Mouse (Mus musculus) erythroid progenitor cell, adult 5-6 weeks (primary cell): ENCODE measurements around the gene Arhgap35. TPM values are rescaled to one million over a fixed set of nuclear protein-coding genes. Genes with fewer than 3 reads are reported as not detected.
"Not testable (repeated sequence)": the region's sequence is repeated elsewhere in the genome, so short reads cannot be mapped to it uniquely, and the experiment has no call there.

ENCODE experiments used
- ATAC-seq: replicated peaks from 2 replicates; pipeline ENCODE4 v1.8.0; 2016; ENCODE audit warnings: moderate number of reproducible peaks, mild to moderate bottlenecking, moderate TSS enrichment, inconsistent platforms; ENCODE audit not compliant: poor library complexity, low FRiP score, severe bottlenecking
- total RNA-seq, 2 experiments: library from RNA; stranded (forward) in 1 of 2; stranded (reverse) in 1 of 2; fragments of 150-400 nt in 1 of 2; fragments of 186-747, 209-891 nt in 1 of 2; gene quantifications; 2 replicates each; pipeline versions ENCODE4 v1.2.3 to v1.2.4; 2015 to 2017; ENCODE audit warnings: low replicate concordance in 2 of 2

The Arhgap35 gene
- total RNA-seq, 2 experiments from 2014 or later: 2.3 to 2.9 TPM

- no peak for ATAC-seq
Measured at GRCm38 (mm10) chr7:16608046-16608445, 6.7 kb downstream of the Arhgap35 start.

DNA sequence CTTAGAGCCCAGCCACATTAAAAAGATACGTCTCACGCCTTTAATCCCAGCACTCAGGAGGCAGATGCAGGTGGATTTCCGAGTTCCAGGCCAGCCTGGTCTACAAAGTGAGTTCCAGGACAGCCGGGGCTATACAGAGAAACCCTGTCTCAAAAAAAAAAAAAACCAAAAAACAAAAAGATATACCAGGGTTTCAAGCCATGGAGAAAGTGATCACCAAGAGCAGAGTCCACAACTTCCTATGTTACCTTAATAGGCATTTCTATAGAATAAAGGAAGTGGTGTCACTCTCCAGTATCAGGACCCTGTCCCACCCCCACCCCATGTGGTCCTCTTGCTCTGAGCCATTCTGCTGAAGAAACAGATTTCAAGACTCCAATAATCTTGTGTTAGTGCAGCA is 8.0 kb downstream of the Arhgap35 start:
- not testable (repeated sequence) for ATAC-seq

- no peak for ATAC-seq
Measured at GRCm38 (mm10) chr7:16604141-16604540, 10.7 kb downstream of the Arhgap35 start.

- 0 out of 2 replicates have a peak, but pooled peaks have one; percentile 39 for ATAC-seq
Measured at GRCm38 (mm10) chr7:16601683-16602102, 13.1 kb downstream of the Arhgap35 start.

DNA sequence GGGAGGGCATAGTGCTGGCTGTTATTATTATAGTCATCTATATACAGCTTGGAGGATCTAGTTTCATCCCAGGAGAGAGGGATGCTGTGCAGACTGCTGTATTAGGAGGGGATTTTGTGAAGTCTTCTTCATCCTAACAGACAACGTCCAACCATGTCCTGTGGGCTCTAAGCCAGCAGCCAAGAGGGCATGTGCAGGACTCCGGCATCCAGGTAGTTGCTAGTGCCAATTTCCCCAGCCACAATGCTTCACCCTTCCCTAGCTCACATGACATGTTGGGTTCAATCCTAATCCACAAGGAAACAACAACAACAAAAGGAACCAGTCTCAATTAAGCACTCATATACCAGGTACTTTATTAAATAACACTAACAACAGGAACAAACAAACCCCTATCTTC is 15.8 kb downstream of the Arhgap35 start:
- ATAC-seq: no peak

DNA sequence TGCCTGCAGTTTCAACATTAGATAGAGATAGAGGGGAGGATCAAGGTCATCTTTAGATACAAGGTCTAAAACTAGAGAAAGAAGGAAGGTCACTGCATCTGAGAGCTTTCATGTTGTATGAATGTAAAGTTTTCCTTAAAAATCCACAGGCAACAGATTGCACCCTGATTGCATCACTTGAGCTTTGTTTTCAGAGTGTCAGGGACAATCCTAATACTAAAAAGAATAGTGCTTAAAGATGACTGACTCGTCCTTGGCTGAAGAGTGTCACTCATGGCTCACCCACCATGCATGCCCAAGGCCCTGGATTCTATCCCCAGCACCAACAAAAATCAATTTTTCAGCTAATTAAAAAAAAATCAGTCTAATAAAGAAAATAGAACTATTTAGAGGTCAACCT is 23.5 kb downstream of the Arhgap35 start:
- no peak for ATAC-seq

DNA sequence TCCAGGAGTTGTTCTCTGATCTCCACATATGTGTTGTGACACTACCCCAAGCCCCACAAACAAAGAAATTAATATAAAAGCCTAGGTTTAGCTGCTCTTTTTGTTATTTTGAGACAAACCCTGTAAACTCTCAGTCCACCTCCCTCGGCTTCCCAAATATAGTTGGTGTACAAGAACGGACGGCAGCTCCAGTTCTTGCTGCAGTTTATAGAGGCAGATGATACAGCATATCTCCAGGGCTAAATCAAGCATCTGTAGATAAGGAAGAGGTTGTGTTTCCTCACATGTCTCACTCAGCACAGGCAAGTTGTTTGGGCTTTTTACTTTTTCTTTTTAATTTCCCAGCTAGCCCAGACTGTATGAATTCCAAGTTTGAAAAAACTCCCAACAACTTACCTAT is 27.1 kb downstream of the Arhgap35 start:
- ATAC-seq: no peak

GRCm38 (mm10) chr7:16584384-16584783 is 30.4 kb downstream of the Arhgap35 start:
- ATAC-seq: no peak

DNA sequence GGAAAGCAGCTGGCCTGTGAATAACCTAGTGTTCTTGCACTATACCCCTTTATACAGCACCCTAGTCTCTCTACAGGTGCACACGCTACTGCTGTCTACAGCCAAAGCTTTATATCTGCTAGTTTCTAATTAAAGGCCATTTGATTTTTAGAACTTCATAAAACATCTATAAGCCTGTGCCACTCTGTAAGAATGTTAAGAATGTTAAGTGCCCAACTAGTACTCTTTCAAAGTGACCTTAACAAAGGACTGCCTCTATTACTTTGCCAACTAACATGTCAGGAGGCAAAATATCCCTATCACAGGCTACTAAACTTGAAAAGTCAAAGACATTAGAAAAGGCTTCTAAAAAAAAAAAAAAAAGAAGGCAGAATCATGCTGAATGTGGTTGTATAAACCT is 31.0 kb downstream of the Arhgap35 start:
- no peak for ATAC-seq

DNA sequence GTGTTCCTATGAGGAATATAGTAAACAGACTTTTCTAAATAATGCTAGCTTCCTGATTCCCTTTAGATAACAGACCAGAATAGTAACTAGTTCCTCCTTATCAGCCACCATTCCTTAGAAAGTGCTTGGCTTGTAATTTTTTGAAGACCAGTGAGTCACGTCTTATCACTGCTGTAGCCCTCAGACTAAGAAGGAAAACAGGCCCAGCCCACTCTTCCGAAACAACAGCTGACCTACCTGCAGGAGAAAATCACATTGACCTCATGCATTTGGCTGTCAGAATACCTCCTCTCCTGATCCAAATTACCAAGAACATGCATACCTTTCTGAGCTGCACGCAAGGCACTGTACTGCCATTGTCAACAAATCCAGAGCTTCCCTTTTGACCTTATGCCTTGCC is 32.5 kb downstream of the Arhgap35 start:
- ATAC-seq: no peak

DNA sequence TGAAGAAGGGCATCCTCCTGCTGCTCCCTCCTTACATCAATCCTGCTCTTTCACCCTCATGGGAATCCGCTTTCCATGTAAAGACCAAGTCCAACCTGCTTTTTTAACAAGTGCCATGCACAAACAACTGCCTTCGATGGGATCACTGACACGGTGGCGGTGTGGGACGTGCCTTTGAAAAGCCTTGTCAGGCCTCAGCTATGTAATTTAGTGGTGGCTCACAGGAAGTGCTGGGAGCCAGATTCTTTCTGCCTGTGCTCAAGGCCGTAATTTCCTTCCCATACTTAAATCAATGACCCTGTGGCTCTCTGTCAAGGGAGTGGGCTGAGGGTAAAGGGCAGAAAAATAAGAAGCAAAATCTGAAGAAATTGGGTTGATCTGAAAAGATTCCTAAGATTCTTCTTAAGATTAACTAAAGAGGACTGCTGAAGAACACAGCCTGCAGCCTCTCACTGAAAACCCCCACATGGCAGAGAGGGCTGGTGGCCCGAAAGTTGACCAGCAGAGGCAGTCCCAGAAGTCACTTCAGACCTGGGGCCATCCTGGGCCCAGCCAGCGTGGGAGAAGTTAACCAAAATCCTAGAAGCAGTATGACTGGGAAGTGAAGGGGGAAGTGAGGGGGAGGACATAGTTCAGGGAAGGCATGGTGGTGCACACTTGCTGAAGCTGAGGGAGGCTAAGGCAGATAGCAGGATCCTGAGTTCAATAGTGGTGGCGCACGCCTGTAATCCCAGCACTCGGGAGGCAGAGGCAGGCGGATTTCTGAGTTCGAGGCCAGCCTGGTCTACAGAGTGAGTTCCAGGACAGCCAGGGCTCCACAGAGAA is 33.3 kb downstream of the Arhgap35 start:
- no peak for ATAC-seq

DNA sequence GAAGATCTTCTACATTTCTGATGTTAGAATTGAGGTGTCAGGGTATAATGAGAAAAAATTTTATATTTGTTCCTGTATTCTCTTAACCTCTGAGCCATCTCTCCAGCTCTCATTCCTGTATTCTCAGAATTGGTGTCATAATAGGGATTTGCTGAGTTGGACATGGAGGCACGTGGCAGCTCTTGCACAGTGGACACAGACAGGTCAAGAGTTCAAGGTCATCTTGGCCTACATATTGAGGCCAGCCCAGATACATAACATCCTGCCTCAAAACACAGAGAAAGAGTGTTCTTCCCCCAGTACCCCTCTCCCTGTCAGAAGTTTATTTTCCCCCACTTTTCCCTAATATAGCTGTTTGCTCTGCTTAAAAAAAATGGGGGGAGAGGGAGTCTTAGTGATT is 38.1 kb downstream of the Arhgap35 start:
- ATAC-seq: no peak

GRCm38 (mm10) chr7:16571191-16571590 is 43.6 kb downstream of the Arhgap35 start:
- ATAC-seq: no peak

GRCm38 (mm10) chr7:16570737-16571136 is 44.1 kb downstream of the Arhgap35 start:
- no peak for ATAC-seq

DNA sequence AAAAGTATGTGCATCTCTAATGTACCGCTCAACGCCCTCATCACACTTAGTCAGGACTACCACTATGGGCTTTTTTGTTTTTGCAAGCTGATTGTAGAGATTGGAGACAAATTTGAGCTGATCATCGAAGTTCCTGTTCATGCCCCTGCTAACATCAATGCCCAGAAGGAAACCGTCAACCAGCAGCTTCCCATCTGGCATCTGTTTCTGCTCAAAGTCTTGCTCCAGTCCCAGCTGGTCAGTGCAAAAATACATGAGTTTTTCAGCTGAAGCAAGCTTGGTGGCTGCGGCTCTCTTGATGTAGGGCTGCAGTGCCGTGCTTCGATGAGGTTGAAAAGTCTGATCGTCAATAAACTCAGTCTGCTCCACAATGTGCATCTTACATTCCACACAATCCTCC is 50.3 kb downstream of the Arhgap35 start:
- ATAC-seq: no peak

- no peak for ATAC-seq
Measured at GRCm38 (mm10) chr7:16557783-16558538, 56.8 kb downstream of the Arhgap35 start.

DNA sequence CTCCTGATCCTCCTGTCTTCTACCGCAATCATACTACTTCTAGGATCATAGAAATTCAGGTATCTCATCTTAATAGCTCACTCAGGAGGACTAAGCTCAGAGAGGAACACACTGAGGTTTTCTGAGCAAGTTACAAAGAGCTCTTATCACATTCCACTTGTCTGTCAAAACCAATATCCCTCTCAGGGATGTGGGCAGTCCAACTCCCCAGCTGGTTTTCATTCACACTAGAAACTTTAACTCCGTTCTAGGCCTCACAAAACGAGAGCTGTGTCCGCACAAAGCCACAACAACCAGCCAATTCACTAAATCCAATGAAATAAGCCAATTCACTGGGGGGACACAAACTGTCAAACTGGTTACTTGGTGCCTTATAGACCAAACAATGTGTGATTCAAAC is 57.5 kb downstream of the Arhgap35 start:
- ATAC-seq: no peak

DNA sequence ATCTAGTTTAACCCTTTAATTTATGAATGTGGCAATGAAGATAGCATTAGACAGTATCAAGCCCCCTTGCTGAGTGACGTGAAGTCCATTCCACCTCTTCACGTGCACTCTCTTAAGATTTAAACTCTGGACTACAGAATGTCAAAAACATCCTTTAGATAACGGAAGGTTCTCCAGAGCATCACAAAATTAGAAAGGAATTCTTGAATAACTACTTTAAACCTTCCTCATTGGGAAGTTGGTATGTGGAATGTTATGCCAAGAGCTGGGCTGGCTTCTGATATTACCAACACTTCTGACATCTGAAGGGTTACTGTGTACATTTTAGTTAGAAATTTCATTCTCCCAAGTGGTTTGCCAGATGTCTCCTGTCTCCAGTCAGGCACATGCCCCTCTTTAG is 60.6 kb downstream of the Arhgap35 start:
- ATAC-seq: no peak

GRCm38 (mm10) chr7:16551581-16551980 is 63.2 kb downstream of the Arhgap35 start:
- no peak for ATAC-seq

GRCm38 (mm10) chr7:16549299-16549698 is 65.5 kb downstream of the Arhgap35 start:
- no peak for ATAC-seq

DNA sequence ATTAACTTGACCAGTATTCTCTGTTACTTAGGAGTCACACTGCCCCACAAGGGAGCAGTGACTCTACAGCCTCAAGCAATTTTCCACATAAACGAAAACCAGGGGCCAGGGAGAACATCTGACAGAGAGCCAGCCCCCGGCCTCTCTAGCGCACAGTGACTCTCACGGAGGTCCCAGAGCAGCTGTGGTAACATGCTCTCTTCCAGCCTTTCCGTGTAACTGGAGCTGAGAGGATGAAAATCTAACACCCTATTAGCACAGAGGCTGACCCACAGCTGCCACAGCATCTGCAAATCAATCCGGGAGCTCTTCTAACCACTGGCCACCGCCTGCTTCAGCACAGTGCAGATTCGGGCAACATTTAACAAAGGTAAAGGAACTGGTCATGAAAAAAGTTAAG is 70.0 kb downstream of the Arhgap35 start:
- no peak for ATAC-seq
